Mouse (Mus musculus): Measurements from ENCODE around the gene Fli1.

DNA sequence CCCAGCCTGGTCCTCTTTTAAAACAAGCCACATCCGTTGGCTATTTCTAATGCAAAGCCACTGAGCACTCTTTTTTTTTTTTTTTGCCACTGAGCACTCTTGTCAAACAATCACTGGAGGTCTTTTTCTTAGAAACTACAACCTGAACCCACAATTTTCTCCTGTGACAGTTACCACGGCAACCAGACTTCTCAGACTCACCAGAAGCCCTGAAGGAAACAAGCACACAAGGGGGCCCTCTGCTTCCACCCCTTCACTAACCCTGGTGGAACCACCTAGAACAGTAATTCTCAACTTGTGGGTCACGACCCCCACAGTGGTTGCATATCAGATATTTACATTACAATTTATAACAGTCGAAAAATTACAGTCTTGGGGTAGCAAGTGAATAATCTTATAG lies 53.3 kb downstream of the Fli1 start:
- no peak for TF ChIP-seq CTCF (IDR thresholded peaks at IDR 0.05; ENCODE audit: low read depth, low read length)
- TF ChIP-seq POLR2A (IDR thresholded peaks at IDR 0.05; ENCODE audit: extremely low read depth, insufficient read depth, low read length) = no peak
